Mouse (Mus musculus): ENCODE results near the gene Zdhhc8.
A peak's percentile ranks its signal among the peaks of the same experiment; 100 is the strongest.
"Not testable (repeated sequence)": the region's sequence is repeated elsewhere in the genome, so short reads cannot be mapped to it uniquely, and the experiment has no call there.

Gene Zdhhc8

GRCm38 (mm10) chr16:18197881-18198280 is 37.1 kb downstream of the Zdhhc8 start:
- DNase-seq (ENCODE audit: low spot score) = no peak

DNA sequence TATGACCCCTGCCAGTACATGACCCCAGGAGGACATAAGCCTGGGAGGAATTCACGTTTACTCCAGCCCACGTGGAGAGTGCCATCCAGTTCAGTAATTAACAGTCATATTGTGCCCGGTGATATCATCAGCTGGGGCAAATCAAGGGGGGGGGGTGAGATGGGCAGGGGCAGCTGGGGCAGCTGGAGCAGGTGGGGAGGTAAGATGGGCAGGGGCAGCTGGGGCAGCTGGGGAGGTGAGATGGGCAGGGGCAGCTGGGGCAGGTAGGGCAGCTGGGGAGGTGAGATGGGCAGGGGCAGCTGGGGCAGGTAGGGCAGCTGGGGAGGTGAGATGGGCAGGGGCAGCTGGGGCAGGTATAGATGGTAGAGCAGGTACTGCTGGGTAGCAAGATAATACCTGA is 39.4 kb downstream of the Zdhhc8 start:
- DNase-seq (ENCODE audit: low spot score) = not testable (repeated sequence)

DNA sequence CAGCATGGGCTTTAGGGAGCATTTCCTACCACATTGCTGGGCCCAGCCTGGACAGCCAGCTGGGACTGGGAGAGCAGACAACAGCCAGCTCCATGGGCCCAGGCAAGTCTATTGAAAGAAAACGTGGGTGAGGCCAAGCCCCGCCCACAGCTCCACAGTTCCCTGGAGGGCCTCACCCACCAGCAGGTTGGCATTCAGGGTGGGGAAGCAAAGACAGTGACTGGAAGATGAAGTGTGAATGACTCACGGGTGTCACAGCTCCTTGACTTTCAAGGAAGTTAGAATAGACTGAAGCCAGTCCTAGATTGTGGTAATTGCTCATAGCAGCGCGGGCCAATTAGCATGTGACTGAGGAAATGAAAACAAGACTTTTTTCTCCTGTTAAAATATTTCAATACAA is 39.9 kb downstream of the Zdhhc8 start:
- peak; percentile 65 for DNase-seq (ENCODE audit: low spot score)

- no peak for DNase-seq (ENCODE audit: low spot score)
Measured at GRCm38 (mm10) chr16:18194208-18194985, 40.5 kb downstream of the Zdhhc8 start.

DNA sequence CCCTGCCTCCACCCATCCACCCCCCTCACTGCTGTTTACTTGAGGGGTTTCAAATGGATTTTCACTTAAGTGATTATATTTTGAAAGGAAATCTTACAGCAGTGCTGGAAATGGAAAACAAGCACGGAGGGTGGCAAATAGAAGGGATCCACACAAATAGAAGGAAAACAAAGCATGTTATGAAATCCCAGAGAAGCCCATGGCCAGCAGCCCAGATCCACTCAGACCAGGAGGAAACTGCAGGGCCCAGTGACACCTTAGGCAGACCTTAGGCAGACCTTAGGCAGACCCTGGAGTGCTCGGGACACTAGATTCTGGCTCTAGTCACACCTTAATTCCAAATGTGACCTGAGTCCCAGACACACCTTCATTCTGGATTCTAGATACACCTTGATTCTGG is 43.9 kb downstream of the Zdhhc8 start:
- DNase-seq (ENCODE audit: low spot score) = no peak

DNA sequence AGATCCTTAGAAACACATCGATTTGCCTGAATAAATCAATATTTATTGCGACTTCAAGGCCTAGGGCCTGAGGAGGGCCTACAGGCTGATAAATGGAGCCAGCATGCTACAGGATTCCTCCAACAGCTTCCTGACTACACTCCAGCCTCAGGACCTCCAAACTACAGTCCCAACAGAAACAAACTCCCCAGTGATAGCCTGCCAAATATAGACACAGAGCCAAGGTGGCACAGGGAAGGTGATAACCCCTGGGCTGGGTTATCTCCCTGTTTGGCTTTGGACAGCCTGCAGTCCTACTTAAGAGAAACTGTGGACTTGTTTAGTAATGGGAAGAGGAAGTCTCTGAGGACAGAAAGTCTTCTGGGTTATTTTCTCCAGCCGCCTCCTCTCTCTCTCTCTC is 47.7 kb downstream of the Zdhhc8 start:
- no peak for DNase-seq (ENCODE audit: low spot score)

DNA sequence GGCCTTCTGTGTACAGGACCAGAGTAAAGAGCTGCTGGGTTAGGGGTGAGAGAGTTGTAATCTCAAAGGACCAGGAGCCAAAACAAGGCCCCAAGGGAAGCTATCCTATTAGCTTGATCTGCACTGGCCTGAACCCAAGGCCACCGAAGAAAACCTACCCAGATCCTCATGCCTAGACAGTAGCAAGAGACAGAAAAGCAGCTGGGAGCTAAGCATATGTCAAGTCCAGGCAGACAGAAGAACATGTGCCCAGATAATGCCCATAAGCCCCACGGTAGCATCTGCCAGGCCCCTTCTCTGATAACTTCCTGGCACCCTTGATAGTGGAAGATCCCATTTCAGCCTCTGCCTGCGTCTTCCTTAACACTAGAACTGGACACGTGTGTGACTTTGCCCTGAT is 48.1 kb downstream of the Zdhhc8 start:
- DNase-seq (ENCODE audit: low spot score) = no peak

GRCm38 (mm10) chr16:18185715-18186449 is 49.1 kb downstream of the Zdhhc8 start:
- DNase-seq (ENCODE audit: low spot score) = no peak

DNA sequence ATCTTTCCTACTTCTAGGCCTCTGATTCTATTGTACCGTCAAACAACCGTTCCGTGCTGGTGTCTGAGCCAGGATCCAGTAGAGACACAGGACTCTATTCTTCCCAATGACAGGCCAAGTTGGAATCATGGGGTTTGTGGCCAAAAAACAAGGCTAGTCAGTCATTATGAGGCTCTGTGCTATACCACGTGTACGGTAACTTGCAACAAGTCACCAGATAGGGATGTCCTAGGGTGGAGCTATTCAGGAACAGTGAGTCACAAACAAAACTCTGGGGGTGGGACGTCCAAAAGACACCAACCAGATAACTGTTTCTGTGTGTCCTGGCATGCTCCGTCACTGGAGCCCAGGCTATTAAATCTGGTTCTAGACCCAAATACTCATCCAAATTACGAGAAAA is 52.2 kb downstream of the Zdhhc8 start:
- DNase-seq (ENCODE audit: low spot score) = no peak

DNA sequence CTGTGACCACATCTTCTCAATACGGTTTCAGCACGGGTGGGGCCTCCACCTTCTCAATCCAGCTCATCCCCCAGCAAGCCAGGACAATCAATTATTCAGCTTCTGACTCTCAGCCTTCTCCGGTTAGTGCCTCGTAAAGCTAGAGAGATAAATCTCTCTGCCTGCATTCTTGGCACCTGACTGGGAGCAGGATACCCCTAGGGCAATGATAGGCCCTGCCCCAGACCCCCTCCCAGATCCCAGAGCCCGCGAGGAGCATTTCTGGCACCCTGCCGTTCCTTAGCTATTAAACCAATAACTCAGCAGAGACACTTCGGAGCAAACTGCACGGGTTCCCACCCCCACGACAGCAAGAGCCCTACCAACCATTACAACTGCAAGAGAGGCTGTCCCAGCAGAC is 53.5 kb downstream of the Zdhhc8 start:
- DNase-seq (ENCODE audit: low spot score) = no peak

GRCm38 (mm10) chr16:18179591-18179990 is 55.3 kb downstream of the Zdhhc8 start:
- no peak for DNase-seq (ENCODE audit: low spot score)

DNA sequence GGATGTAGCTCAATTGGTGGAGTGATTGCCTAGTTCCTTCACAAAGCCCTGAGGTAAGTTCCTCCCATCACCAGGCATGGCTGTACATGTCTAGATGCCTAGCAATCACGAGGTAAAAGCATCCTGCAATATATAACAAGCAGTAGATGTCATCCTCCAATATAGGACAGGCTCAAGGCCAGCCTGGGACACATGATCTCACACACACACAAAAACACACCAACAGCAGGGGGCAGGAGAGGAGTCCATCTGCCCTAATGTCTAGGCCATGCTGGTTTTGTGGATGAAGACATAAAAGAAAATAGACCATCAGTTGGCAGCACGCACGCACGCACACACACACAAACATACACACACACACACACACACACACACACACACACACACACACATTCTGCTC is 58.2 kb downstream of the Zdhhc8 start:
- no peak for DNase-seq (ENCODE audit: low spot score)

- no peak for DNase-seq (ENCODE audit: low spot score)
Measured at GRCm38 (mm10) chr16:18175817-18176541, 59.0 kb downstream of the Zdhhc8 start.

GRCm38 (mm10) chr16:18173788-18174187 is 61.1 kb downstream of the Zdhhc8 start:
- DNase-seq (ENCODE audit: low spot score) = peak; percentile 63

- DNase-seq (ENCODE audit: low spot score) = peak; percentile 72
Measured at GRCm38 (mm10) chr16:18173231-18173630, 61.7 kb downstream of the Zdhhc8 start.

GRCm38 (mm10) chr16:18172266-18172855 is 62.6 kb downstream of the Zdhhc8 start:
- peak; percentile 89 for DNase-seq (ENCODE audit: low spot score)
